Mouse (Mus musculus): ENCODE data around the gene Fignl2.

Fignl2 gene

GRCm38 (mm10) chr15:101008386-101009010, 69.9 kb downstream of the Fignl2 start:
- no peak for DNase-seq (ENCODE audit: low spot score)

- no peak for DNase-seq (ENCODE audit: low spot score)
These were observed 71.1 kb downstream of the Fignl2 start for GRCm38 (mm10) chr15:101007236-101007635.

GRCm38 (mm10) chr15:101006251-101007040, 71.9 kb downstream of the Fignl2 start:
- peak; percentile 51 for DNase-seq (ENCODE audit: low spot score)

- DNase-seq (ENCODE audit: low spot score): no peak
These were observed 72.7 kb downstream of the Fignl2 start for GRCm38 (mm10) chr15:101005717-101006116.

GRCm38 (mm10) chr15:101004538-101004937, 73.8 kb downstream of the Fignl2 start:
- no peak for DNase-seq (ENCODE audit: low spot score)

- no peak for DNase-seq (ENCODE audit: low spot score)
These were observed 75.9 kb downstream of the Fignl2 start for GRCm38 (mm10) chr15:101002466-101002865.

GRCm38 (mm10) chr15:101001685-101002084, 76.7 kb downstream of the Fignl2 start:
- no peak for DNase-seq (ENCODE audit: low spot score)
